In genomic region chr16:52143101-52143500, GRCm38 (mm10) we compare ENCODE assay signal across 23 mouse cellular contexts.
DNase-seq lines count a peak whose midpoint lies in the region; ATAC-seq lines count a peak whose summit lies in the region.
"Had no signal": no experiment of that assay in that cellular context is flagged by ENCODE, and none has a peak within 500 bp of the region (broad histone marks: within the 10 kb centered on the region; RNA-seq: fewer than 3 reads in every experiment).

No protein-coding gene starts in this region.

- 82% methylated on average over 13 of the region's 13 CpGs for WGBS in kidney, embryonic 14.5 days
- WGBS in intestine, embryonic 16.5 days, result 94% methylated on average over 13 of the region's 13 CpGs

- no peak overlapping the region for H3K9ac ChIP-seq in kidney, embryonic 14.5 days (ENCODE audit: low read depth, low read length)
- H3K9ac ChIP-seq in intestine, embryonic 16.5 days (ENCODE audit: low read depth, low read length), result no peak overlapping the region
- H3K9ac ChIP-seq: embryonic facial prominence, embryonic 15.5 days; heart, embryonic 15.5 days; hindbrain, embryonic 14.5 days had no signal

- no peaks in the 10 kb centered on the region for H3K9me3 ChIP-seq in kidney, embryonic 14.5 days (ENCODE audit: control insufficient read depth, low read length)
- no peaks in the 10 kb centered on the region for H3K9me3 ChIP-seq in intestine, embryonic 16.5 days (ENCODE audit: control insufficient read depth, low read length)
- H3K9me3 ChIP-seq: embryonic facial prominence, embryonic 15.5 days; forebrain, embryonic 10.5 days; heart, embryonic 15.5 days; hindbrain, embryonic 10.5 days had no signal

- H3K4me2 ChIP-seq in kidney, embryonic 14.5 days (replicated peaks; ENCODE audit: low read depth, low read length), result no peak overlapping the region
- no peak overlapping the region for H3K4me2 ChIP-seq in intestine, embryonic 16.5 days (ENCODE audit: low read depth, low read length)
- H3K4me2 ChIP-seq: embryonic facial prominence, embryonic 15.5 days; heart, embryonic 11.5 days; heart, embryonic 15.5 days; hindbrain, embryonic 14.5 days had no signal

- no peak overlapping the region for H3K4me3 ChIP-seq in kidney, embryonic 14.5 days (ENCODE audit: low read length)
- H3K4me3 ChIP-seq in intestine, embryonic 16.5 days (ENCODE audit: low read length), result no peak overlapping the region
- H3K4me3 ChIP-seq: embryonic facial prominence, embryonic 15.5 days; erythroblast, embryonic 14.5 days; forebrain, embryonic 10.5 days; heart, embryonic 15.5 days; hindbrain, embryonic 10.5 days had no signal

- DNase-seq in 416B (ENCODE audit: low read depth), result peak; percentile 66
- DNase-seq in CD4-positive, CD25-positive, alpha-beta regulatory T cell, adult 2 months (ENCODE audit: low read depth, low spot score), result peak; percentile 74
- DNase-seq in splenic B cell, adult 2 months (ENCODE audit: low read depth, low spot score), result peak; percentile 16
- DNase-seq in heart, postnatal 36 days, result no peak
- DNase-seq: adrenal gland, postnatal 10 days; cerebellum, adult 11 months; cerebellum, adult 8-10 months; cerebellum, postnatal 14 days; embryo, embryonic 11 days; gastrocnemius, postnatal 36 days; heart, adult 11 months; heart, postnatal 14 days had no signal

- ATAC-seq in activated CD4-positive, CD25-positive, alpha-beta regulatory T cell, adult 4 months, result peak; percentile 13
- no peak for ATAC-seq in kidney, embryonic 14.5 days (ENCODE audit: low FRiP score, low TSS enrichment)
- no peak for ATAC-seq in intestine, embryonic 16.5 days
- ATAC-seq: forebrain, embryonic 14.5 days had no signal

- 0 out of 2 replicates have a peak, but pooled peaks cover 3% of the 10 kb centered on the region for H3K4me1 ChIP-seq in kidney, embryonic 14.5 days (ENCODE audit: control insufficient read depth, insufficient read depth, low read length)
- H3K4me1 ChIP-seq in intestine, embryonic 16.5 days (ENCODE audit: control insufficient read depth, insufficient read depth, low read length), result no peaks in the 10 kb centered on the region
- H3K4me1 ChIP-seq: embryonic facial prominence, embryonic 15.5 days; forebrain, embryonic 10.5 days; heart, embryonic 15.5 days; hindbrain, embryonic 10.5 days had no signal

- H3K27me3 ChIP-seq in splenic B cell, adult 2 months (ENCODE audit: control insufficient read depth, insufficient read depth, low read length, poor library complexity, severe bottlenecking), result no peaks in the 10 kb centered on the region
- H3K27me3 ChIP-seq in kidney, embryonic 14.5 days (ENCODE audit: control insufficient read depth, insufficient read depth, low read length), result no peaks in the 10 kb centered on the region
- no peaks in the 10 kb centered on the region for H3K27me3 ChIP-seq in intestine, embryonic 16.5 days (replicated peaks; ENCODE audit: control insufficient read depth, insufficient read depth, low read length)
- H3K27me3 ChIP-seq: embryonic facial prominence, embryonic 15.5 days; heart, embryonic 15.5 days had no signal

- peaks cover 6% of the 10 kb centered on the region; the same call in 1 of the 2 replicates for H3K36me3 ChIP-seq in splenic B cell, adult 2 months (ENCODE audit: control insufficient read depth, insufficient read depth, low read length, poor library complexity, severe bottlenecking)
- H3K36me3 ChIP-seq in kidney, embryonic 14.5 days (ENCODE audit: control insufficient read depth, insufficient read depth, low read length), result peaks cover 30% of the 10 kb centered on the region; the same call in 1 of the 2 replicates
- peaks cover 2% of the 10 kb centered on the region; the same call in 1 of the 2 replicates for H3K36me3 ChIP-seq in intestine, embryonic 16.5 days (ENCODE audit: control insufficient read depth, insufficient read depth, low read length)

- intact Hi-C loops in heart, postnatal 36 days (cut with DNase I), result no loop called here

- H3K27ac ChIP-seq in kidney, embryonic 14.5 days (ENCODE audit: low read depth, low read length), result no peak overlapping the region
- no peak overlapping the region for H3K27ac ChIP-seq in intestine, embryonic 16.5 days (ENCODE audit: low read length)
- H3K27ac ChIP-seq: embryonic facial prominence, embryonic 15.5 days; forebrain, embryonic 10.5 days; heart, embryonic 15.5 days; hindbrain, embryonic 10.5 days; hindbrain, embryonic 14.5 days had no signal

Comparison
In these comparisons a context has a peak if more than half of its experiments do, and no peak if none do; other contexts are left out.
1. DNase-seq: peak in 416B (single experiment), CD4-positive, CD25-positive, alpha-beta regulatory T cell, adult 2 months (single experiment) and splenic B cell, adult 2 months (single experiment); none in heart, postnatal 36 days (0 of 2).